10 mouse cellular contexts compared by ENCODE assay signal in the genomic region with DNA sequence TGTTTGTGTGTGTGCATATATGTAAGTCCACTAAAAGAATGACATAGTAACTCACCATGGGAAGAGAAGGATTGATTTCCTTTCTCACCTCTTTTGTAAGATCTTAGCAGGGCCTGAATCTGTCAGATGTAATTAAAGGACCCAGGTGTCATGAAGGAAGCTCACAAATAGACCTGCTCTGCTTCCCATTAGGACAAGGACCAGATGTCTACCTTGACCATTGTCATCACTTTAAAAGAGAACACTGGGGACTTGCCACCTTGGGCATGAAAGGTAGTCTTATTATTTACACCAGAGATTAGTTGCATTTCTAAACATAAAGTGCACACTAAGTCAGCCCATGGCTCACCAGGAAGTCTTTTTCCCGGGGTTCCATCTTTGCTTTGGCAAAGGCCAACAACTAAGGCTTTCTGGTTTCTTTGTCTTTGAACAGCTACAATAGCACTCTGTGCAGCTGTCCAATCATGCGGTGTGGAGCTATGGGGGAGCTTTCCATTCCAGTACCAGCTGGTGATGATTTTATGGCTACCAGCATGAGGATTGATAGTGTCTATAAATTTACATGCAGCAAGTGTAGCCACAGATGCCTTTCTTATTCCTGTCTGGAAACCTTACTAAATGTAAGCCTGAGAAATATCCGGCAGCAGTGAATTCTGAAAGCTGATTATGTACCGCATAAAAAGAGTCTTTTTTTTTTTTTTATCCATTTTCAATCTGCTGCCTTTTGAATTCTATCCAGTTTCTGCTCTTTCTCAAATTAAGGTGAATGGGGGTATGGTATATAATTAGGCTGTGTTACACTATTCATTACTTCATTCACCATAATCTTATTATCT.
A peak's percentile ranks its signal among the peaks of the same experiment; 100 is the strongest.
DNase-seq lines count a peak whose midpoint lies in the region; ATAC-seq lines count a peak whose summit lies in the region.
"Had no signal": no experiment of that assay in that cellular context is flagged by ENCODE, and none has a peak within 500 bp of the region (broad histone marks: within the 10 kb centered on the region; RNA-seq: fewer than 3 reads in every experiment).

No protein-coding gene starts in this region.

- H3K36me3 ChIP-seq in intestine, embryonic 15.5 days = no peaks in the 10 kb centered on the region
- no peaks in the 10 kb centered on the region for H3K36me3 ChIP-seq in intestine, embryonic 16.5 days (ENCODE audit: control insufficient read depth, insufficient read depth, low read length)
- H3K36me3 ChIP-seq in hindbrain, embryonic 13.5 days = no peaks in the 10 kb centered on the region
- H3K36me3 ChIP-seq in limb, embryonic 12.5 days = no peaks in the 10 kb centered on the region
- H3K36me3 ChIP-seq: liver, embryonic 15.5 days had no signal

- no peak overlapping the region for H3K27ac ChIP-seq in intestine, embryonic 15.5 days
- H3K27ac ChIP-seq in intestine, embryonic 16.5 days (ENCODE audit: low read length) = no peak overlapping the region
- peak overlapping the region; percentile 50 for H3K27ac ChIP-seq in hindbrain, embryonic 13.5 days
- H3K27ac ChIP-seq in limb, embryonic 12.5 days = no peak overlapping the region
- H3K27ac ChIP-seq: liver, embryonic 15.5 days had no signal

- no peak overlapping the region for H3K9ac ChIP-seq in intestine, embryonic 15.5 days
- no peak overlapping the region for H3K9ac ChIP-seq in intestine, embryonic 16.5 days (ENCODE audit: low read depth, low read length)
- H3K9ac ChIP-seq in hindbrain, embryonic 13.5 days = no peak overlapping the region
- no peak overlapping the region for H3K9ac ChIP-seq in limb, embryonic 12.5 days (replicated peaks)
- H3K9ac ChIP-seq: liver, embryonic 15.5 days had no signal

- peak; percentile 8 for DNase-seq in right cerebral cortex, postnatal 14 days
- no peak for DNase-seq in spleen, postnatal 4 days (ENCODE audit: low spot score in 2 of 2)
- no peak for DNase-seq in ovary, postnatal 36 days (ENCODE audit: low spot score)
- no peak for DNase-seq in kidney, postnatal 25 days
- DNase-seq: heart, postnatal 36 days had no signal

- H3K4me3 ChIP-seq in intestine, embryonic 15.5 days (replicated peaks) = no peak overlapping the region
- no peak overlapping the region for H3K4me3 ChIP-seq in intestine, embryonic 16.5 days (ENCODE audit: low read length)
- H3K4me3 ChIP-seq in hindbrain, embryonic 13.5 days = no peak overlapping the region
- no peak overlapping the region for H3K4me3 ChIP-seq in limb, embryonic 12.5 days (replicated peaks)
- H3K4me3 ChIP-seq: liver, embryonic 15.5 days had no signal

- ATAC-seq in intestine, embryonic 15.5 days = peak; percentile 39; the same call in 1 of the 2 replicates
- ATAC-seq in intestine, embryonic 16.5 days = no peak
- ATAC-seq in hindbrain, embryonic 13.5 days (ENCODE audit: low FRiP score) = peak; percentile 89
- peak; percentile 68; the same call in 1 of the 2 replicates for ATAC-seq in limb, embryonic 12.5 days (ENCODE audit: insufficient number of reproducible peaks, insufficient read depth, low FRiP score, low TSS enrichment, low read depth)

- no peaks in the 10 kb centered on the region for H3K4me1 ChIP-seq in intestine, embryonic 15.5 days (replicated peaks)
- H3K4me1 ChIP-seq in intestine, embryonic 16.5 days (ENCODE audit: control insufficient read depth, insufficient read depth, low read length) = no peaks in the 10 kb centered on the region
- H3K4me1 ChIP-seq in hindbrain, embryonic 13.5 days (replicated peaks) = no peaks in the 10 kb centered on the region; the same call in 1 of the 2 replicates
- no peaks in the 10 kb centered on the region for H3K4me1 ChIP-seq in limb, embryonic 12.5 days (replicated peaks)
- H3K4me1 ChIP-seq: liver, embryonic 15.5 days had no signal

- no peaks in the 10 kb centered on the region for H3K27me3 ChIP-seq in intestine, embryonic 15.5 days (replicated peaks)
- H3K27me3 ChIP-seq in intestine, embryonic 16.5 days (replicated peaks; ENCODE audit: control insufficient read depth, insufficient read depth, low read length) = no peaks in the 10 kb centered on the region
- no peaks in the 10 kb centered on the region for H3K27me3 ChIP-seq in hindbrain, embryonic 13.5 days
- no peaks in the 10 kb centered on the region for H3K27me3 ChIP-seq in limb, embryonic 12.5 days
- H3K27me3 ChIP-seq: liver, embryonic 15.5 days had no signal

- H3K4me2 ChIP-seq in intestine, embryonic 15.5 days (replicated peaks) = no peak overlapping the region
- no peak overlapping the region for H3K4me2 ChIP-seq in intestine, embryonic 16.5 days (ENCODE audit: low read depth, low read length)
- no peak overlapping the region for H3K4me2 ChIP-seq in hindbrain, embryonic 13.5 days
- H3K4me2 ChIP-seq in limb, embryonic 12.5 days = no peak overlapping the region
- H3K4me2 ChIP-seq: liver, embryonic 15.5 days had no signal

- H3K9me3 ChIP-seq in intestine, embryonic 15.5 days = no peaks in the 10 kb centered on the region
- no peaks in the 10 kb centered on the region for H3K9me3 ChIP-seq in intestine, embryonic 16.5 days (ENCODE audit: control insufficient read depth, low read length)
- no peaks in the 10 kb centered on the region for H3K9me3 ChIP-seq in hindbrain, embryonic 13.5 days
- H3K9me3 ChIP-seq in limb, embryonic 12.5 days = no peaks in the 10 kb centered on the region
- H3K9me3 ChIP-seq: liver, embryonic 15.5 days had no signal

- 79% methylated on average over 4 of the region's 4 CpGs for WGBS in intestine, embryonic 15.5 days
- WGBS in intestine, embryonic 16.5 days = 77% methylated on average over 4 of the region's 4 CpGs
- WGBS in hindbrain, embryonic 13.5 days = 46% methylated on average over 4 of the region's 4 CpGs
- 60% methylated on average over 4 of the region's 4 CpGs for WGBS in limb, embryonic 12.5 days
